Comparison of ENCODE assay signal across 23 mouse cellular contexts in genomic region chr10:5568991-5569390, GRCm38 (mm10). TPM values are rescaled to one million over a fixed set of nuclear protein-coding genes. Genes with fewer than 3 reads are reported as not detected.
DNase-seq lines count a peak whose midpoint lies in the region; ATAC-seq and TF ChIP-seq lines count a peak whose summit lies in the region.
"Had no signal": no experiment of that assay in that cellular context is flagged by ENCODE, and none has a peak within 500 bp of the region (broad histone marks: within the 10 kb centered on the region; RNA-seq: fewer than 3 reads in every experiment).

No protein-coding gene starts in this region.

- H3K9ac ChIP-seq in heart, adult 2 months (ENCODE audit: low read depth, low read length), result no peak overlapping the region
- H3K9ac ChIP-seq in heart, embryonic 12.5 days, result no peak overlapping the region
- no peak overlapping the region for H3K9ac ChIP-seq in lung, embryonic 14.5 days
- H3K9ac ChIP-seq: forebrain, embryonic 13.5 days; heart, embryonic 15.5 days; kidney, embryonic 15.5 days; limb, embryonic 13.5 days; liver, embryonic 15.5 days; midbrain, embryonic 13.5 days; neural tube, embryonic 15.5 days had no signal

- 77% methylated on average over 4 of the region's 4 CpGs for WGBS in cerebellum, adult 2 months
- 92% methylated on average over 4 of the region's 4 CpGs for WGBS in heart, adult 2 months
- 86% methylated on average over 4 of the region's 4 CpGs for WGBS in heart, embryonic 12.5 days
- WGBS in lung, embryonic 14.5 days, result 86% methylated on average over 4 of the region's 4 CpGs
- WGBS in midbrain, embryonic 10.5 days, result 86% methylated on average over 4 of the region's 4 CpGs

- H3K4me3 ChIP-seq in cerebellum, adult 2 months (replicated peaks; ENCODE audit: insufficient read depth, low read depth, low read length), result no peak overlapping the region
- H3K4me3 ChIP-seq in heart, adult 2 months, result no peak overlapping the region
- H3K4me3 ChIP-seq in heart, embryonic 12.5 days, result no peak overlapping the region
- H3K4me3 ChIP-seq in lung, embryonic 14.5 days (ENCODE audit: low read depth, low read length), result no peak overlapping the region
- no peak overlapping the region for H3K4me3 ChIP-seq in midbrain, embryonic 10.5 days
- H3K4me3 ChIP-seq: forebrain, embryonic 13.5 days; heart, embryonic 15.5 days; kidney, embryonic 15.5 days; limb, embryonic 13.5 days; liver, embryonic 15.5 days; midbrain, embryonic 13.5 days; myocyte; neural tube, embryonic 15.5 days had no signal

- H3K9me3 ChIP-seq in heart, embryonic 12.5 days (replicated peaks), result no peaks in the 10 kb centered on the region
- H3K9me3 ChIP-seq in lung, embryonic 14.5 days (ENCODE audit: low read depth, low read length), result no peaks in the 10 kb centered on the region
- no peaks in the 10 kb centered on the region for H3K9me3 ChIP-seq in midbrain, embryonic 10.5 days (replicated peaks)
- H3K9me3 ChIP-seq: forebrain, embryonic 13.5 days; heart, embryonic 15.5 days; kidney, embryonic 15.5 days; limb, embryonic 13.5 days; liver, embryonic 15.5 days; midbrain, embryonic 13.5 days; neural tube, embryonic 15.5 days had no signal

- no peak overlapping the region for H3K4me2 ChIP-seq in heart, embryonic 12.5 days
- H3K4me2 ChIP-seq in lung, embryonic 14.5 days, result no peak overlapping the region
- H3K4me2 ChIP-seq: forebrain, embryonic 13.5 days; heart, embryonic 15.5 days; kidney, embryonic 15.5 days; limb, embryonic 13.5 days; liver, embryonic 15.5 days; midbrain, embryonic 13.5 days; neural tube, embryonic 15.5 days had no signal

- intact Hi-C loops in heart, adult 2 months (cut with DNase I), result no loop called here

- TF ChIP-seq CTCF in cerebellum, adult 2 months (IDR thresholded peaks at IDR 0.05; ENCODE audit: borderline replicate concordance, insufficient read depth, low read depth, low read length), result peak; percentile 60; the same call in 1 of the 2 replicates
- peak; percentile 35 for TF ChIP-seq CTCF in heart, adult 2 months (IDR thresholded peaks at IDR 0.05)
- TF ChIP-seq CTCF in lung, embryonic 14.5 days (IDR thresholded peaks at IDR 0.05; ENCODE audit: low read depth), result 0 out of 2 replicates have a peak, but pooled peaks have one; percentile 12

- TF ChIP-seq POLR2A in cerebellum, adult 2 months (IDR thresholded peaks at IDR 0.05; ENCODE audit: borderline replicate concordance, insufficient read depth, low read length), result no peak
- TF ChIP-seq POLR2A in heart, adult 2 months (IDR thresholded peaks at IDR 0.05; ENCODE audit: insufficient read depth, low read depth, low read length), result no peak

- H3K79me2 ChIP-seq in heart, adult 2 months (replicated peaks; ENCODE audit: control insufficient read depth, insufficient read depth, low read length), result no peaks in the 10 kb centered on the region

- no peak for TF ChIP-seq EP300 in heart, adult 2 months (IDR thresholded peaks at IDR 0.05; ENCODE audit: insufficient read depth, low read depth, low read length)

- no peaks in the 10 kb centered on the region for H3K27me3 ChIP-seq in cerebellum, adult 2 months (ENCODE audit: control insufficient read depth, insufficient read depth, low read length)
- H3K27me3 ChIP-seq in heart, adult 2 months (ENCODE audit: control insufficient read depth, insufficient read depth, low read length), result no peaks in the 10 kb centered on the region
- H3K27me3 ChIP-seq in heart, embryonic 12.5 days (replicated peaks), result no peaks in the 10 kb centered on the region
- H3K27me3 ChIP-seq in lung, embryonic 14.5 days (ENCODE audit: insufficient read depth, low read length), result no peaks in the 10 kb centered on the region
- no peaks in the 10 kb centered on the region for H3K27me3 ChIP-seq in midbrain, embryonic 10.5 days (ENCODE audit: low read depth, poor library complexity, severe bottlenecking)
- H3K27me3 ChIP-seq: forebrain, embryonic 13.5 days; heart, embryonic 15.5 days; kidney, embryonic 15.5 days; limb, embryonic 13.5 days; liver, embryonic 15.5 days; midbrain, embryonic 13.5 days; neural tube, embryonic 15.5 days had no signal

- no peak overlapping the region for H3K27ac ChIP-seq in cerebellum, adult 2 months (ENCODE audit: insufficient read depth, low read length)
- no peak overlapping the region for H3K27ac ChIP-seq in heart, adult 2 months
- no peak overlapping the region for H3K27ac ChIP-seq in heart, embryonic 12.5 days (ENCODE audit: poor library complexity, severe bottlenecking)
- no peak overlapping the region for H3K27ac ChIP-seq in lung, embryonic 14.5 days (ENCODE audit: low read depth)
- H3K27ac ChIP-seq in midbrain, embryonic 10.5 days (replicated peaks), result no peak overlapping the region
- H3K27ac ChIP-seq: forebrain, embryonic 13.5 days; heart, embryonic 15.5 days; kidney, embryonic 15.5 days; limb, embryonic 13.5 days; liver, embryonic 15.5 days; midbrain, embryonic 13.5 days; neural tube, embryonic 15.5 days had no signal

- no peaks in the 10 kb centered on the region; the same call in 1 of the 2 replicates for H3K36me3 ChIP-seq in heart, adult 2 months (ENCODE audit: control insufficient read depth, insufficient read depth, low read length)
- H3K36me3 ChIP-seq in heart, embryonic 12.5 days, result no peaks in the 10 kb centered on the region
- H3K36me3 ChIP-seq in lung, embryonic 14.5 days (ENCODE audit: insufficient read depth), result no peaks in the 10 kb centered on the region
- no peaks in the 10 kb centered on the region for H3K36me3 ChIP-seq in midbrain, embryonic 10.5 days
- H3K36me3 ChIP-seq: heart, embryonic 15.5 days; kidney, embryonic 15.5 days; limb, embryonic 13.5 days; liver, embryonic 15.5 days; midbrain, embryonic 13.5 days; neural tube, embryonic 15.5 days had no signal

- DNase-seq in cerebellum, adult 2 months, result peak in 1 of 2 experiments; percentile 34
- DNase-seq in cerebellum, adult 11 months, result no peak
- no peak for DNase-seq in heart, adult 2 months
- DNase-seq in lung, embryonic 14.5 days, result no peak
- no peak for DNase-seq in lung, postnatal 36 days
- no peak for DNase-seq in midbrain, embryonic 10.5 days (ENCODE audit: low spot score)
- DNase-seq: adrenal gland, postnatal 25 days; retina, postnatal 1 day; spleen, adult 18-20 months; thymus, adult 2 months had no signal

- ATAC-seq in heart, embryonic 12.5 days (ENCODE audit: insufficient number of reproducible peaks, low FRiP score), result no peak
- ATAC-seq in lung, embryonic 14.5 days (ENCODE audit: insufficient read depth), result no peak
- peak; percentile 39; the same call in 1 of the 2 replicates for ATAC-seq in megakaryocyte progenitor cell, adult 5-6 weeks (replicated peaks; ENCODE audit: poor library complexity)
- ATAC-seq: activated CD4-positive, CD25-positive, alpha-beta regulatory T cell, adult 4 months; forebrain, embryonic 13.5 days; inflammation-experienced regulatory T-cells, adult 6 months; midbrain, embryonic 13.5 days; Patski had no signal

- H3K4me1 ChIP-seq in cerebellum, adult 2 months (ENCODE audit: control insufficient read depth, insufficient read depth, low read length), result no peaks in the 10 kb centered on the region
- H3K4me1 ChIP-seq in heart, adult 2 months (ENCODE audit: control insufficient read depth, insufficient read depth, low read length), result peaks cover 1% of the 10 kb centered on the region
- H3K4me1 ChIP-seq in heart, embryonic 12.5 days (replicated peaks), result no peaks in the 10 kb centered on the region
- no peaks in the 10 kb centered on the region for H3K4me1 ChIP-seq in lung, embryonic 14.5 days (ENCODE audit: insufficient read depth)
- H3K4me1 ChIP-seq in midbrain, embryonic 10.5 days, result no peaks in the 10 kb centered on the region
- H3K4me1 ChIP-seq: forebrain, embryonic 13.5 days; heart, embryonic 15.5 days; limb, embryonic 13.5 days; liver, embryonic 15.5 days; midbrain, embryonic 13.5 days; neural tube, embryonic 15.5 days had no signal

RNA-seq across cellular contexts. Expression of gene Syne1, which starts 17.7 kb away (rescaled TPM):
- polyA plus RNA-seq in cerebellum, adult 2 months (2012; rRNA removed), result 295 and 355 TPM in 2 replicates
- 10 to 100 TPM; 53.6 to 66.6 TPM for total RNA-seq in heart, adult 2 months (2021)
- polyA plus RNA-seq in heart, adult 2 months (2012; rRNA removed), result 29.0 and 42.6 TPM in 2 replicates
- 18.0 and 19.6 TPM in 2 replicates for polyA plus RNA-seq in heart, embryonic 12.5 days (2016; fragmentation: Nextera tagmentation; extraction: Ambion mirVana)
- 7.9 and 9.0 TPM in 2 replicates for polyA plus RNA-seq in lung, embryonic 14.5 days (2014; fragmentation: Nextera tagmentation; extraction: Ambion mirVana)
- 36.1 and 37.0 TPM in 2 replicates for total RNA-seq in megakaryocyte progenitor cell, adult 5-6 weeks (2015)
- total RNA-seq in megakaryocyte progenitor cell, adult 5-6 weeks (2017), result 41.6 and 48.4 TPM in 2 replicates
- polyA plus RNA-seq in midbrain, embryonic 10.5 days (2016; fragmentation: Nextera tagmentation; extraction: Ambion mirVana), result 1.6 and 2.9 TPM in 2 replicates

RNA-seq across cellular contexts. Expression of gene Myct1, which starts 24.6 kb away (rescaled TPM):
- polyA plus RNA-seq in cerebellum, adult 2 months (2012; rRNA removed), result 0.44 and 0.64 TPM in 2 replicates
- 10 to 100 TPM in 1 of 2 experiments, 1 to 10 TPM in 1; 8.4 to 12.8 TPM for total RNA-seq in heart, adult 2 months (2021)
- polyA plus RNA-seq in heart, adult 2 months (2012; rRNA removed), result 8.2 and 12.5 TPM in 2 replicates
- 4.5 and 4.6 TPM in 2 replicates for polyA plus RNA-seq in heart, embryonic 12.5 days (2016; fragmentation: Nextera tagmentation; extraction: Ambion mirVana)
- polyA plus RNA-seq in lung, embryonic 14.5 days (2014; fragmentation: Nextera tagmentation; extraction: Ambion mirVana), result 7.8 and 8.9 TPM in 2 replicates
- total RNA-seq in megakaryocyte progenitor cell, adult 5-6 weeks (2015), result 2.9 and 7.4 TPM in 2 replicates
- total RNA-seq in megakaryocyte progenitor cell, adult 5-6 weeks (2017), result 1.7 and 2.8 TPM in 2 replicates
- polyA plus RNA-seq in midbrain, embryonic 10.5 days (2016; fragmentation: Nextera tagmentation; extraction: Ambion mirVana), result 1.3 and 1.4 TPM in 2 replicates
- polyA plus RNA-seq: activated CD4-positive, CD25-positive, alpha-beta regulatory T cell, adult 4 months; inflammation-experienced regulatory T-cells, adult 6 months; myocyte; Patski had no signal
